Mouse (Mus musculus) hindbrain, embryonic 14.5 days (tissue): ENCODE measurements at regions not wholly inside any gene's neighbourhood (a gene's known extent, or its start where the extent isn't known, plus 50 kb on each side); places are given as distances from the start of the nearest gene placed in this dataset.
A peak's percentile ranks its signal among the peaks of the same experiment; 100 is the strongest.

Experiments used
- ATAC-seq: fragments of 200-750 bp; cut with Nextera tagmentation; 2 replicates; pipeline ENCODE4 v1.8.0; 2017; ENCODE audit warnings: moderate number of reproducible peaks, mild to moderate bottlenecking, moderate TSS enrichment, moderate library complexity; ENCODE audit not compliant: low FRiP score
- DNase-seq: peaks from one replicate; pipeline ENCODE4 v3.0.0-alpha.2; 2015; ENCODE audit warnings: low spot score
- H3K27ac ChIP-seq: fragments of 300-500 bp; sonication (generic); 2 replicates; pipeline ENCODE4 v1.5.1; 2014; ENCODE audit warnings: mild to moderate bottlenecking, moderate library complexity
- H3K27me3 ChIP-seq: fragments of 300-500 bp; sonication (generic); 2 replicates; pipeline ENCODE4 v1.6.1; 2014; ENCODE audit warnings: mild to moderate bottlenecking, low read length, mixed read lengths; ENCODE audit not compliant: control insufficient read depth, insufficient read depth
- H3K36me3 ChIP-seq: fragments of 300-500 bp; sonication (generic); replicated peaks from 2 replicates; pipeline ENCODE4 v1.6.1; 2014; ENCODE audit not compliant: control insufficient read depth, insufficient read depth
- H3K4me1 ChIP-seq: fragments of 300-500 bp; sonication (generic); replicated peaks from 2 replicates; pipeline ENCODE4 v1.6.1; 2014; ENCODE audit warnings: antibody characterized with exemption, low read length, mixed read lengths; ENCODE audit not compliant: control insufficient read depth, insufficient read depth
- H3K4me2 ChIP-seq: fragments of 300-500 bp; sonication (generic); replicated peaks from 2 replicates; pipeline ENCODE4 v1.6.1; 2014; ENCODE audit warnings: mild to moderate bottlenecking, moderate library complexity
- H3K4me3 ChIP-seq: fragments of 300-500 bp; sonication (generic); replicated peaks from 2 replicates; pipeline ENCODE4 v1.5.1; 2014; ENCODE audit warnings: mild to moderate bottlenecking, low read length
- H3K9ac ChIP-seq: fragments of 300-500 bp; sonication (generic); 2 replicates; pipeline ENCODE4 v1.6.1; 2014
- H3K9me3 ChIP-seq: fragments of 300-500 bp; sonication (generic); 2 replicates; pipeline ENCODE4 v1.6.1; 2016; ENCODE audit warnings: low read length; ENCODE audit not compliant: control insufficient read depth
- WGBS: fragments of 180-500 bp; shearing (Covaris S2); extraction: QIAGEN DNeasy Blood & Tissue Kit; methylation state at CpG from one replicate; pipeline ENCODE4 v1.1.7; 2014; 5-methylcytosine and 5-hydroxymethylcytosine counted together

DNA sequence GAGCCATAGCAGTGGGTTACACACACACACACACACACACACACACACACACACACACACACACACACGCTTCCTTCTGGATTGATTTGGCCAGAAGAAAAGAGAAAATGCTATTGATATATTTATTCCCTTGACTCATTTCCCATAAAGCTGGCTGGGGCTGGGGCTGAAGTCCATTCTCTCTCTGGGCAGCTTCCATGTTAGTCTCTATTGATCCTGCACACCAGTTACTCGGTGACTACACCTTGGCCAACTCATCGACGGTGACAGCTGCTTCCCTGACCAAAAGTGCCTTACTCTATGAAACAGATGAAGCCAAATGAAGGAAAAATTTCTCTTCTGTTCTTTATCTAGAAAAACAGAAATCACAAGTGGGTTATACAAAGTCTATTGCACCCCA, 82.1 kb downstream of the Snx18 start:
- H3K27ac ChIP-seq: no peak overlapping the region
- DNase-seq: no peak
- H3K4me1 ChIP-seq: peaks cover 6% of the 10 kb centered on the region; the same call in 1 of the 2 replicates
- no peaks in the 10 kb centered on the region for H3K36me3 ChIP-seq
- H3K9ac ChIP-seq: no peak overlapping the region
- H3K9me3 ChIP-seq: no peaks in the 10 kb centered on the region
- ATAC-seq: no peak
- H3K27me3 ChIP-seq: no peaks in the 10 kb centered on the region
- 82% methylated on average over 4 of the region's 4 CpGs for WGBS
- H3K4me2 ChIP-seq: no peak overlapping the region
- H3K4me3 ChIP-seq: no peak overlapping the region

DNA sequence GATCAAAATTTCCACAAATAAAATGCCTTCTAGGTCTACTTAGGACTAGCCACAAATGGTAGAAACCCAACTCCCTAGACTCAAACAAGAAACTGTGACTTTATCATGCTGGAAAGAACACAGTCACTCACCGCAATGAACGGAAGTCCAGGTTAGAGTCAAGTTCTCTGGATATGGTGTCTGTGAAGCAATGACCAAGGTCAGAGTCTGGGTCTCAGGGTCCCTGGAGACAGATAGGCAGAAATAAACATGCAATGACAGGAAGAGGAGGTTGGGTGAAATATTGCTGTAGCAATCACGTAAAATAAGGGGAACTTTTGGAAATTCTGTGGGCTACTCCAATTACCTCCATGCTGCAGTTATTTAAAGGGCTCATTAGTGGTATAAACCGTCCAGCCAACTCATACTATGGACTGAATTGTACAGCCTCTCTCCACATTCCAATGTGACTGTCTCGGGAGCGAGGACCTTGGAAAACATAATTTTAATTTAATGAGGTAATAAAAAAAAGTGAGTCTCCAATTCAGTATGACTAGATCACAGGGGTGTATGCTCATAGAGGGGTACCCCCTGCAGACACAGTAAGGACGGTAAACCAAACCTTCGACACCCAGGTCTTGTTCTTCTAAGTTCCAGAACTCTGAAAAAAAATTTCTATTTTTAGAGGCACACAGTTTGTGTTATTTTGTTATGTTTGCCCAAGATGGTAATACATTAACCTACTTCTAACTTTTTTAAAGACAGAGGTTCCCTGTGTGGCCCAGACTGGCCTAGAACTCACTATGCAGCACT, 83.5 kb downstream of the Snx18 start:
- H3K9me3 ChIP-seq: no peaks in the 10 kb centered on the region
- no peak overlapping the region for H3K4me2 ChIP-seq
- 84% methylated on average over 8 of the region's 8 CpGs for WGBS
- DNase-seq (no peak), ATAC-seq (no peak)
- H3K36me3 ChIP-seq: no peaks in the 10 kb centered on the region
- H3K4me1 ChIP-seq: peaks cover 6% of the 10 kb centered on the region; the same call in 1 of the 2 replicates
- H3K9ac ChIP-seq: no peak overlapping the region
- no peaks in the 10 kb centered on the region for H3K27me3 ChIP-seq
- H3K4me3 ChIP-seq: no peak overlapping the region
- H3K27ac ChIP-seq: no peak overlapping the region

GRCm38 (mm10) chr13:113533884-113534445, 84.4 kb downstream of the Snx18 start:
- ATAC-seq (0 out of 2 replicates have a peak, but pooled peaks have one; percentile 52), DNase-seq (no peak)
- no peak overlapping the region for H3K27ac ChIP-seq
- H3K4me1 ChIP-seq: peaks cover 6% of the 10 kb centered on the region; the same call in 1 of the 2 replicates
- no peak overlapping the region for H3K4me3 ChIP-seq
- H3K4me2 ChIP-seq: no peak overlapping the region
- no peaks in the 10 kb centered on the region for H3K36me3 ChIP-seq
- H3K27me3 ChIP-seq: no peaks in the 10 kb centered on the region
- 46% methylated on average over 4 of the region's 4 CpGs for WGBS
- H3K9me3 ChIP-seq: no peaks in the 10 kb centered on the region
- no peak overlapping the region for H3K9ac ChIP-seq

DNA sequence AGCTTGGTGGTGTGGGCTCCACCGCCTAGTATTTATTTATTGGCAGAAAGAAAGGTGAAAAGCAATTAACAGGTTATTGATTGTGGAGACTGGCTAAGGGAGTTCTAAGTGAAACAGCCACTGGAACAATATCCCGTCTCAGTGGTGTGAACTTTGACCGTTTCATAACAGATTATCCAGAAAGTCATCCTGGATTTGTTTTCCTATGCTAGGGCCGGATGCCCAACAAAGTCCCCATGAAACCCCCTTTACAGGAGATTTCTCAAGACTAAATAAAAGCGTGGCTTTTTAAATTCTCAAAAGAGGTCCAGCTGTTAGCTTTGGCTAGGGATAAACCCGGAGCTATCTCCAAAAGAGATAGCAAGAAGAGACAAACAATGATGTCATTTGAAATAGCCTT, 91.4 kb downstream of the Snx18 start:
- no peak for ATAC-seq

DNA sequence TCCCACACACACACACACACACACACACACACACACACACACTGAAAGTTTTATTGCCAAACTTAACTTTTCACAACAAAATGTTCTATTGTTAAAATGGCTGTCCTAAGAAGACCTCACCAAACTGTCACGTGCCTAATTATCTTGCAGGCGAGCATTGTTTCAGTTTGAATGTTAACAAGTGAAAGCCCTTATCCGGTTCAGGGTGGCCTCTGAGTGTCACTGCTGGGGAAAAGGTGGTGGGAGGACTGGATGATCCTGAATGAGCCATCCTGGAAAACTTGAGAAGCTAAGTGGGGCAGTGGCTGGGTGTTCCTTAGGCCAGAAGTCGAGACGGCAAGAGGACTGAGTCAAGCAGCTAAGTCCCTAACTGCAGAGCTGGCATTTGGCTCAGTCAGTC, 94.9 kb downstream of the Snx18 start:
- no peak overlapping the region for H3K27ac ChIP-seq
- H3K4me1 ChIP-seq: no peaks in the 10 kb centered on the region
- no peak overlapping the region for H3K4me3 ChIP-seq
- H3K36me3 ChIP-seq: no peaks in the 10 kb centered on the region
- WGBS: 71% methylated on average over 5 of the region's 5 CpGs
- H3K4me2 ChIP-seq: no peak overlapping the region
- ATAC-seq: no peak
- no peak overlapping the region for H3K9ac ChIP-seq
- no peaks in the 10 kb centered on the region for H3K9me3 ChIP-seq
- no peaks in the 10 kb centered on the region for H3K27me3 ChIP-seq
- DNase-seq: no peak

More for the DNA sequence above, 91.4 kb downstream of the Snx18 start:
- Histone ChIP-seq H3K36me3 (no peaks in the 10 kb centered on the region), H3K27me3 (no peaks in the 10 kb centered on the region), H3K9me3 (no peaks in the 10 kb centered on the region), H3K27ac (no peak overlapping the region), H3K4me3 (no peak overlapping the region), H3K9ac (no peak overlapping the region), H3K4me1 (no peaks in the 10 kb centered on the region), H3K4me2 (no peak overlapping the region)
- DNase-seq: no peak
- 89% methylated on average over 6 of the region's 6 CpGs for WGBS

GRCm38 (mm10) chr13:113518144-113518543, 100.2 kb downstream of the Snx18 start:
- no peaks in the 10 kb centered on the region for H3K27me3 ChIP-seq

GRCm38 (mm10) chr13:113516102-113516501, 102.3 kb downstream of the Snx18 start:
- no peaks in the 10 kb centered on the region for H3K4me1 ChIP-seq
- WGBS: 94% methylated on average over 1 of the region's 1 CpGs
- ATAC-seq (no peak), DNase-seq (no peak)
- no peak overlapping the region for H3K4me3 ChIP-seq
- H3K9ac ChIP-seq: no peak overlapping the region
- no peak overlapping the region for H3K4me2 ChIP-seq
- no peak overlapping the region for H3K27ac ChIP-seq
- H3K9me3 ChIP-seq: 0 out of 2 replicates have a peak, but pooled peaks cover 4% of the 10 kb centered on the region
- no peaks in the 10 kb centered on the region for H3K36me3 ChIP-seq
- no peaks in the 10 kb centered on the region for H3K27me3 ChIP-seq

More at GRCm38 (mm10) chr13:113518144-113518543, 100.2 kb downstream of the Snx18 start:
- Histone ChIP-seq H3K27ac (no peak overlapping the region), H3K4me1 (no peaks in the 10 kb centered on the region), H3K4me2 (no peak overlapping the region), H3K9me3 (0 out of 2 replicates have a peak, but pooled peaks cover 4% of the 10 kb centered on the region), H3K9ac (no peak overlapping the region), H3K4me3 (no peak overlapping the region), H3K36me3 (no peaks in the 10 kb centered on the region)
- WGBS: 88% methylated on average over 6 of the region's 6 CpGs
- ATAC-seq (no peak), DNase-seq (no peak)

GRCm38 (mm10) chr13:113515162-113515600, 103.2 kb downstream of the Snx18 start:
- 47% methylated on average over 7 of the region's 7 CpGs for WGBS
- no peak for ATAC-seq
- no peak overlapping the region for H3K4me2 ChIP-seq
- no peak overlapping the region for H3K9ac ChIP-seq
- no peaks in the 10 kb centered on the region for H3K4me1 ChIP-seq
- no peak overlapping the region for H3K27ac ChIP-seq
- no peaks in the 10 kb centered on the region for H3K36me3 ChIP-seq
- no peaks in the 10 kb centered on the region for H3K27me3 ChIP-seq
- 0 out of 2 replicates have a peak, but pooled peaks cover 4% of the 10 kb centered on the region for H3K9me3 ChIP-seq
- H3K4me3 ChIP-seq: no peak overlapping the region
- DNase-seq: no peak

- H3K27me3 ChIP-seq: no peaks in the 10 kb centered on the region
- 0 out of 2 replicates have a peak, but pooled peaks cover 6% of the 10 kb centered on the region for H3K4me1 ChIP-seq
- ATAC-seq (peak; percentile 68; the same call in 1 of the 2 replicates), DNase-seq (peak; percentile 79)
- 59% methylated on average over 10 of the region's 10 CpGs for WGBS
- no peak overlapping the region for H3K27ac ChIP-seq
- H3K4me3 ChIP-seq: no peak overlapping the region
- H3K36me3 ChIP-seq: no peaks in the 10 kb centered on the region
- H3K4me2 ChIP-seq: no peak overlapping the region
- 0 out of 2 replicates have a peak, but pooled peaks cover 4% of the 10 kb centered on the region for H3K9me3 ChIP-seq
- no peak overlapping the region for H3K9ac ChIP-seq
These were observed 108.8 kb downstream of the Snx18 start for GRCm38 (mm10) chr13:113509403-113510185.
